Mouse (Mus musculus) midbrain, embryonic 15.5 days (tissue): Measurements from ENCODE around the gene Wfikkn1. TPM values are rescaled to one million over a fixed set of nuclear protein-coding genes. Genes with fewer than 3 reads are reported as not detected.

Experiments
- ATAC-seq: fragments of 200-750 bp; cut with Nextera tagmentation; replicated peaks from 2 replicates; pipeline ENCODE4 v1.8.0; 2017; ENCODE audit warnings: moderate TSS enrichment
- H3K27ac ChIP-seq: fragments of 300-500 bp; sonication (generic); 2 replicates; pipeline ENCODE4 v1.5.1; 2015; ENCODE audit warnings: mild to moderate bottlenecking, inconsistent platforms
- H3K27me3 ChIP-seq: fragments of 300-500 bp; sonication (generic); replicated peaks from 2 replicates; pipeline ENCODE4 v1.6.1; 2015; ENCODE audit warnings: inconsistent platforms
- H3K36me3 ChIP-seq: fragments of 300-500 bp; sonication (generic); replicated peaks from 2 replicates; pipeline ENCODE4 v1.6.1; 2015; ENCODE audit warnings: inconsistent platforms
- H3K4me1 ChIP-seq: fragments of 300-500 bp; sonication (generic); 2 replicates; pipeline ENCODE4 v1.6.1; 2015; ENCODE audit warnings: inconsistent platforms
- H3K4me2 ChIP-seq: fragments of 300-500 bp; sonication (generic); 2 replicates; pipeline ENCODE4 v1.6.1; 2015; ENCODE audit warnings: inconsistent platforms, mild to moderate bottlenecking, moderate library complexity
- H3K4me3 ChIP-seq: fragments of 300-500 bp; sonication (generic); 2 replicates; pipeline ENCODE4 v1.5.1; 2015; ENCODE audit warnings: mild to moderate bottlenecking, inconsistent platforms
- H3K9ac ChIP-seq: fragments of 300-500 bp; sonication (generic); 2 replicates; pipeline ENCODE4 v1.6.1; 2015; ENCODE audit warnings: mild to moderate bottlenecking, inconsistent platforms
- H3K9me3 ChIP-seq: fragments of 300-500 bp; sonication (generic); 2 replicates; pipeline ENCODE4 v1.6.1; 2016; ENCODE audit warnings: inconsistent platforms
- WGBS: fragments of 180-500 bp; shearing (Covaris S2); methylation state at CpG from one replicate; pipeline ENCODE4 v1.1.7; 2015; ENCODE audit warnings: mixed read lengths; 5-methylcytosine and 5-hydroxymethylcytosine counted together
- polyA plus RNA-seq: library from polyadenylated mRNA; unstranded; fragments of >200 nt; fragmentation: Nextera tagmentation; extraction: Ambion mirVana; gene quantifications from 2 replicates; pipeline ENCODE4 v1.2.1, GENCODE M21; 2015

Wfikkn1 gene
- polyA plus RNA-seq, 1 experiment from 2014 or later = 0.54 TPM

- Histone ChIP-seq H3K36me3 (no peaks in the 10 kb centered on the region), H3K9me3 (no peaks in the 10 kb centered on the region), H3K4me1 (no peaks in the 10 kb centered on the region), H3K27me3 (no peaks in the 10 kb centered on the region), H3K27ac (no peak overlapping the region), H3K9ac (no peak overlapping the region), H3K4me3 (no peak overlapping the region), H3K4me2 (no peak overlapping the region)
- ATAC-seq = no peak
- 93% methylated on average over 2 of the region's 2 CpGs for WGBS
These were observed 27.0 kb upstream of the Wfikkn1 start for GRCm38 (mm10) chr17:25907640-25908039.

- WGBS = 88% methylated on average over 3 of the region's 3 CpGs
- H3K27ac ChIP-seq = no peak overlapping the region
- H3K36me3 ChIP-seq = no peaks in the 10 kb centered on the region
These were observed 22.4 kb upstream of the Wfikkn1 start for GRCm38 (mm10) chr17:25903061-25903460.

DNA sequence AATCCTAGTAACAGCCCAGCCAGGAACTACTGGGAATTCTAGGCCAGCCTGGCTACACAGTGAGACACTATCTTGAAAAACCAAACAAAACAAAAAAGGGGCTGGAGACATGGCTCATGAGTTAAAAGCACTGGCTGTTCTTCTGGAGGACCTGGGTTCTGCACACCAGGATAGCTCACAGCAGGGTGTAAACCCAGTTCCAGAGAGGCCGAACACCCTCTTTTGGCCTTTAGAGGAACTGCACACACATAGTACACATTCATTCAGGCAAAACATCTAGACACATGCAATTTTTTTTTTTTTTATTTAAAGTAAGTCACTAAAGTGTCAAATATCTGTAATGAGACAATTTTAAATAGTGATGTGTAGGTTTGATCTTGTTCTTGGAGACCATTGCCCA lies 19.5 kb upstream of the Wfikkn1 start:
- Histone ChIP-seq H3K4me1 (peaks cover 2% of the 10 kb centered on the region; the same call in 1 of the 2 replicates), H3K4me2 (no peak overlapping the region), H3K27me3 (no peaks in the 10 kb centered on the region), H3K36me3 (no peaks in the 10 kb centered on the region), H3K4me3 (no peak overlapping the region), H3K27ac (no peak overlapping the region), H3K9ac (no peak overlapping the region), H3K9me3 (no peaks in the 10 kb centered on the region)
- ATAC-seq = no peak
- WGBS = 91% methylated on average over 1 of the region's 1 CpGs

More at GRCm38 (mm10) chr17:25903061-25903460, 22.4 kb upstream of the Wfikkn1 start:
- Histone ChIP-seq H3K4me2 (no peak overlapping the region), H3K9me3 (no peaks in the 10 kb centered on the region), H3K9ac (no peak overlapping the region), H3K27me3 (no peaks in the 10 kb centered on the region), H3K4me1 (no peaks in the 10 kb centered on the region), H3K4me3 (no peak overlapping the region)
- no peak for ATAC-seq

DNA sequence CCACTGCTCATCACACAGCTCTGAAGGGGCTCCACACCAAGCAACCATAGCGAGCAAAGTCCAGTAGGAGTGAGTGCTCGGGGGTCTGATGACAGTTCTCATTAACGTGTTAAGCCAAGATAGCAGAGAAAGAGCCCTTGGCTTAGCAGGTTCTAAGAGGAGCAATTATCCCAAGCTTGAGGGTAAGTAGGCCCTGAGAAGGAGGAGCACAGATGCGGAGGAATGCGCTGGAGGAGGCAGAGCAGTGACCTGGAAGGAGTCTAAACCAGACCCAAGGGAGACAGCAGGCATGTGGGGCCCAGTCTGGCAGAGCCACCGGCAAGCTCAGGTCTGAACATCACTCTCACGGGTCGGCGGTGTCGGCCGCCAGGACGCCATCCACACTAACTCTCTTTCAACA lies 15.2 kb upstream of the Wfikkn1 start:
- Histone ChIP-seq H3K4me1 (peaks cover 9% of the 10 kb centered on the region), H3K36me3 (no peaks in the 10 kb centered on the region), H3K9me3 (no peaks in the 10 kb centered on the region), H3K27me3 (no peaks in the 10 kb centered on the region), H3K4me2 (no peak overlapping the region), H3K9ac (no peak overlapping the region), H3K27ac (no peak overlapping the region), H3K4me3 (no peak overlapping the region)
- 58% methylated on average over 12 of the region's 12 CpGs for WGBS
- no peak for ATAC-seq

DNA sequence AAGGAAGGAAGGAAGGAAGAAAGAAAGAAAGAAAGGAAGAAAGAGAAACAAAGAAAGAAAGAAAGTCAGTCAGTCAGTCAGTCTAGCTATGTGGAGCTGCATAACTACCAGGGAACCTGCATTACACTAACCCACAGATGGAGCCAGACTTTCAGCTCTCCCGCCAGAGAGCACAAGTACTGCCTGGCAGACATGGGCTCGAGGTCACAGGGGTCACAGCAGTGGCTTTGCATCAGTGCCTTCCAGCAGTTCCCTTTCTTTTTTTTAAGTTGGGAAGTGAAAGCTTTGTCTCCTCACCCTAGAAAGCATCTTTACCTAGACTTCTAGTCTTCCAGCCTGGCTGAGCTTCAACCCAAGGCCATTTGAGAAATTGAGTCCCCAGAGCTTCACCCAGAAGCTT lies 14.8 kb upstream of the Wfikkn1 start:
- 0 out of 2 replicates have a peak, but pooled peaks cover under 1% of the 10 kb centered on the region for H3K36me3 ChIP-seq
- peaks cover 9% of the 10 kb centered on the region for H3K4me1 ChIP-seq
- H3K9me3 ChIP-seq = no peaks in the 10 kb centered on the region
- H3K27ac ChIP-seq = no peak overlapping the region
- H3K9ac ChIP-seq = no peak overlapping the region
- no peak for ATAC-seq
- WGBS = 25% methylated on average over 2 of the region's 2 CpGs
- H3K4me3 ChIP-seq = no peak overlapping the region
- no peaks in the 10 kb centered on the region for H3K27me3 ChIP-seq
- no peak overlapping the region for H3K4me2 ChIP-seq

DNA sequence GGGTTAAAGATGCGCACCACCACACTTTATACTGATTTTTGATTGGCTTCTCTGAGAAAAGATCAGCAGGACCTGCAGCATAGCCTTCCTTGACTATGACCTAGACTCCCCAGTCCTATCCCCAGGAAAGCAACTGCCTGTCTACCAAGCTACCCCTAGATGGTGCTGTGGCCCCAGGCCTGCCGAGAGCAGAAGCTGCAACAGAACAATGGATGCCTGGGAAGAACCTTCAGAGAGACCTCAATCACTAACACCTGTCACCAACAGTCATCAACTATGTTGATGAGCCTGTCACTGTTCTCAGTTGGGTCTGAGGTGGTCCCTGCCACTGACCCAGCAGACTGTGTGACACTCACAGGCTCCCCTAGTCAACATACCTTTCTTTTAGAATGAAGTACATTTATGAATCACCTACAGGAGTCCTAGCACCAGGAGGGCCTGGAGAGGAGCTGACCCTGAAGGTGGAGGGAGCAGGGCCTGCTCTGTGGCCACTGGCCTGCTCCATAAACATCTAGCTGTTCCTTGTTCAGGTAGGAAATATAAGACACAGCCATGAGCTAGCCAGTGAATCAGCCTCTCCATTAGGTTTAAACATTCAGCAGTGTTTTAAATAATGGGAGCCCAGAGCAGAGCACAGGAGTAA lies 13.4 kb upstream of the Wfikkn1 start:
- peak; percentile 80 for ATAC-seq
- Histone ChIP-seq H3K9ac (no peak overlapping the region), H3K4me3 (no peak overlapping the region; the same call in 1 of the 2 replicates), H3K27ac (peak overlapping the region; percentile 70), H3K27me3 (no peaks in the 10 kb centered on the region), H3K36me3 (peaks cover 8% of the 10 kb centered on the region; the same call in 1 of the 2 replicates), H3K4me2 (no peak overlapping the region), H3K9me3 (no peaks in the 10 kb centered on the region), H3K4me1 (peaks cover 9% of the 10 kb centered on the region)
- 34% methylated on average over 2 of the region's 2 CpGs for WGBS

DNA sequence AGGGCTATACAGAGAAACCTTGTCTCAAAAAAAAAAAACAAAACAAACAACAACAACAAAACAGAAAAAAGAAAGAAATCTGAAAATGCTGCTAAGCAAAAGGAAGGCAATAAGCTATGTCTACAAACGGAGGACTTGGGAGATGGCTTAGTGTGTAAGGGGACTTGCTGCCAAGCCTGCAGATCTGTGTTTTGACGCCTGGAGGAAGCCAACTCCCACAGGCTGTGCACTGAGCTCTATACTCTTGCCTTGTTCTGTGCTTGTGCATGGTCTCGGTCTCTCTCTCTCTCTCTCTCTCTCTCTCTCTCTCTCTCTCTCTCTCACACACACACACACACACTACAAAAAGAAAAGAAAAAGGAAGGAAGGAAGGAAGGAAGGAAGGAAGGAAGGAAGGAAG lies 8.2 kb upstream of the Wfikkn1 start:
- Histone ChIP-seq H3K4me1 (peaks cover 6% of the 10 kb centered on the region; the same call in 1 of the 2 replicates), H3K9ac (no peak overlapping the region), H3K27me3 (no peaks in the 10 kb centered on the region), H3K36me3 (peaks cover 15% of the 10 kb centered on the region), H3K4me3 (no peak overlapping the region), H3K4me2 (no peak overlapping the region), H3K27ac (no peak overlapping the region), H3K9me3 (no peaks in the 10 kb centered on the region)
- ATAC-seq = no peak
- WGBS = 88% methylated on average over 3 of the region's 3 CpGs

- 89% methylated on average over 10 of the region's 10 CpGs for WGBS
These were observed 6.8 kb upstream of the Wfikkn1 start for GRCm38 (mm10) chr17:25887467-25887866.

DNA sequence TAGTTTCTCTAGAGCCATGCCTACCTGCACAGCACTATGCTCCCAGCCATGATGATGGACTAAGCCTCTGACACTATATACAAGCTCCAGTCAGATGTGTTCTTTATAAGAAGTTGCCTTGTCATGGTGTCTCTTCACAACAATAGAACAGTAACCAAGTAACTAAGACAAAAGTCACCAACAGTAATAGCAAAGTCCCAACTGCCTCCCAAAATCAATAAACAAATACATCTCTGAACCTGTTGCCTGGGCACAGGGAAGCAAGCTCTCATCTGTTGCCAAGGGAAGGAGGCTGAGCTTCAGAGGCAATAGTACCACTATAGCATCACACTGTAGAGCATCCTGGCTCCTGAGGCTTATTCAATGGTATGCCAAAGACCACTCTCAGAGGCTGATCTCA lies 6.1 kb upstream of the Wfikkn1 start:
- Histone ChIP-seq H3K4me2 (no peak overlapping the region), H3K36me3 (peaks cover 21% of the 10 kb centered on the region), H3K4me1 (0 out of 2 replicates have a peak, but pooled peaks cover 14% of the 10 kb centered on the region), H3K27me3 (no peaks in the 10 kb centered on the region), H3K27ac (no peak overlapping the region), H3K9ac (no peak overlapping the region), H3K9me3 (no peaks in the 10 kb centered on the region), H3K4me3 (no peak overlapping the region)
- ATAC-seq = no peak

More at GRCm38 (mm10) chr17:25887467-25887866, 6.8 kb upstream of the Wfikkn1 start:
- Histone ChIP-seq H3K4me3 (no peak overlapping the region), H3K9ac (no peak overlapping the region), H3K36me3 (peaks cover 21% of the 10 kb centered on the region), H3K9me3 (no peaks in the 10 kb centered on the region), H3K27ac (no peak overlapping the region), H3K27me3 (no peaks in the 10 kb centered on the region), H3K4me1 (0 out of 2 replicates have a peak, but pooled peaks cover 11% of the 10 kb centered on the region), H3K4me2 (no peak overlapping the region)
- no peak for ATAC-seq

- Histone ChIP-seq H3K27me3 (no peaks in the 10 kb centered on the region), H3K4me3 (no peak overlapping the region), H3K27ac (peak overlapping the region; percentile 20; the same call in 1 of the 2 replicates), H3K9me3 (no peaks in the 10 kb centered on the region), H3K36me3 (peaks cover 21% of the 10 kb centered on the region), H3K4me2 (no peak overlapping the region), H3K9ac (no peak overlapping the region), H3K4me1 (peaks cover 26% of the 10 kb centered on the region)
- 49% methylated on average over 4 of the region's 4 CpGs for WGBS
- ATAC-seq = no peak; the same call in 1 of the 2 replicates
These were observed 5.0 kb upstream of the Wfikkn1 start for GRCm38 (mm10) chr17:25885636-25886035.

DNA sequence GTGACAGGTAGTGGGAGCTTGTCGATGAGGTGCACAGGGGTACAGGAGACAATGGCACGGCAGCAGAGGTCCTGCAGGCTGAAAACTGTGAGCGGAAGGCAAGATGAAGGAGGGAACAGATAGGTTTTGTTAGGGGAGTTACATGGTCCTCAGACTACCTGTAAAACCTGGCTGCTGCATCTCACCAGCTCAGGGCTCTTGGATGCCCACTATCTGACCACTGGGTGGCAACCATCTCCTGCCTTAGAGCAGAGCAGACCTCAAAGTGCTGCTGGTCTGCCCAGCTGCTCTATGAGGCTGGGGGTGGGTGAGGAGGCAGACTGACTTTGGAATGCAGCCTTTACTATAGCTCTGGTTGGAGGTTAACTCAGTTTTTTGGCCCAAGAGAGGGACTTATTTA lies 3.2 kb upstream of the Wfikkn1 start:
- Histone ChIP-seq H3K27ac (no peak overlapping the region), H3K4me3 (no peak overlapping the region), H3K27me3 (no peaks in the 10 kb centered on the region), H3K4me1 (peaks cover 30% of the 10 kb centered on the region), H3K9ac (no peak overlapping the region), H3K4me2 (no peak overlapping the region), H3K36me3 (peaks cover 17% of the 10 kb centered on the region; the same call in 1 of the 2 replicates), H3K9me3 (no peaks in the 10 kb centered on the region)
- no peak for ATAC-seq
- 92% methylated on average over 3 of the region's 3 CpGs for WGBS

DNA sequence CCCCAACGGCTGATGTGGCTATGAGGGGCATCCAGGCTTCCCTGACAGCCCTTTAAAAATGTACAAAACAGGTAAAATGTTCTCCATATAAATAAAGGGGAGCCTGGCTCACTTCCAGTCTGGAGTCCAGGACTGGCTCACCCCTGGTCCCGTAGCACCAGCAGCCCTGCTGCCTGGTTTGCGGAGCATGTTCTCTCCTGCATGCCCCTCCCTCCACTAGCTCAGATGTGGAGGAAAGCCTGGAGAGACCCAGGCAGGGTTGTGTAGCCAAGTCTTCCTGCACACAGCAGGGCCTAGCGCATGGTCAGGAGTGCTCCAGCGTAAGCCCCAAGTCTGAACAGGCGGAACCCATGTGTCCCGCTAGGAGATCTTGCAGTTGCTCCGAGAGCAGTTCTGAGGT lies 2.6 kb upstream of the Wfikkn1 start:
- Histone ChIP-seq H3K9ac (no peak overlapping the region), H3K4me1 (peaks cover 30% of the 10 kb centered on the region), H3K36me3 (peaks cover 14% of the 10 kb centered on the region; the same call in 1 of the 2 replicates), H3K27ac (0 out of 2 replicates have a peak overlapping the region, but pooled peaks have one; percentile 36), H3K4me2 (no peak overlapping the region), H3K9me3 (no peaks in the 10 kb centered on the region), H3K27me3 (no peaks in the 10 kb centered on the region), H3K4me3 (no peak overlapping the region)
- ATAC-seq = no peak
- 75% methylated on average over 8 of the region's 8 CpGs for WGBS

DNA sequence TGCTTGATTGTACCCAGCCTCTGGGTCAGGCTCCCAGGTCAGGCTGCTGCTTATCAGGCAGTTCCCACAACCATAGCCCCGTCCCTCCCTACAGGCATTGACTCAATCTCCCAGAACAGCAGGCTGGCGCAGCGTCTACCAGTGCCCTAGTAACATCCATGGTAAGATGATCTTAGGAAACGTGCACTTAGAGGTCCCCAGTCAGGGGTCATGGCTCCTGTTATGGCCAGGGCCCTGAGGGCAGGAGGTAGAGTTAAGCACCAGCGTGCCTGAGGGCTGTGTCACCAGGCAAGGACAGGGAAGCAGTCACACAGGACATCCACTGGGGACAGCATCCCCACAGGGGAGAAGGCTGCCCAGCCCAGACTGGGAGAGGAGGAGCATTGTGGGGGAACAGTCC lies 1.6 kb upstream of the Wfikkn1 start:
- 36% methylated on average over 5 of the region's 5 CpGs for WGBS
- H3K36me3 ChIP-seq = peaks cover 12% of the 10 kb centered on the region; the same call in 1 of the 2 replicates
- H3K4me3 ChIP-seq = no peak overlapping the region
- ATAC-seq = no peak
- peaks cover 30% of the 10 kb centered on the region for H3K4me1 ChIP-seq
- H3K9me3 ChIP-seq = no peaks in the 10 kb centered on the region
- no peak overlapping the region for H3K9ac ChIP-seq
- peak overlapping the region; percentile 36; the same call in 1 of the 2 replicates for H3K27ac ChIP-seq
- no peak overlapping the region for H3K4me2 ChIP-seq
- H3K27me3 ChIP-seq = no peaks in the 10 kb centered on the region
